18 mouse cellular contexts compared by ENCODE assay signal in the genomic region with DNA sequence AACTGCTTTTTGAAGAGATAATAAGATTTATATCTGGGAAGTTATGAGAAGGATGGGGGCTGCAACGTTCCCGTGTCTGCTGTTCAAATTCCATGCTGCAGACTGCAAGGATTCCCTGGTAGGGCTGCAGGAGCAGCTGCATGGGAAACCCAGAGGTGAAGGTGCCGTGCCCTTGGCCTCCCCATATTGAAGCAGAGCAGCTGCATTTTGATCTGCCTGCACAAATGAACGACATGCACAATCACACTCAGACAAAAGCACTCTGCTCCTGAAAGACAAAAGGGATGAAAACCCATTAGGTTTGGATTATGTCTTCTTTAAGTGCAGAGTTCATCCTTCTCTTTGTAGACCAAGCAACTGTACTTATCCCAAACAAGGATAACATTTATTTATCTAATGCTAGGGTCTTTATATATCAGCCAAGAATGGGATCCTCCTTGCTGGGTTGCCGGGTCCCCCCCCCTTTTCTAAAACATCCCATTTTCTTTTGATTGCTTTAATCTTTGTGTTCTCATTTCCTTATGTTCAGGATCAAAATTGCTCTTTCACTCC.
A peak's percentile ranks its signal among the peaks of the same experiment; 100 is the strongest.
DNase-seq lines count a peak whose midpoint lies in the region; ATAC-seq lines count a peak whose summit lies in the region.
"Had no signal": no experiment of that assay in that cellular context is flagged by ENCODE, and none has a peak within 500 bp of the region (broad histone marks: within the 10 kb centered on the region; RNA-seq: fewer than 3 reads in every experiment).

No protein-coding gene starts in this region.

- H3K9me3 ChIP-seq in hindbrain, embryonic 11.5 days (ENCODE audit: control insufficient read depth, low read length): no peaks in the 10 kb centered on the region
- no peaks in the 10 kb centered on the region for H3K9me3 ChIP-seq in hindbrain, embryonic 14.5 days (ENCODE audit: control insufficient read depth, low read length)
- no peaks in the 10 kb centered on the region for H3K9me3 ChIP-seq in midbrain, embryonic 12.5 days
- no peaks in the 10 kb centered on the region for H3K9me3 ChIP-seq in limb, embryonic 10.5 days (replicated peaks)
- H3K9me3 ChIP-seq: forebrain, embryonic 13.5 days; heart, embryonic 10.5 days had no signal

- H3K4me1 ChIP-seq in hindbrain, embryonic 11.5 days (replicated peaks; ENCODE audit: control insufficient read depth, insufficient read depth, low read length): no peaks in the 10 kb centered on the region
- H3K4me1 ChIP-seq in hindbrain, embryonic 14.5 days (replicated peaks; ENCODE audit: control insufficient read depth, insufficient read depth, low read length): 0 out of 2 replicates have a peak, but pooled peaks cover 3% of the 10 kb centered on the region
- H3K4me1 ChIP-seq in midbrain, embryonic 12.5 days: peaks cover 14% of the 10 kb centered on the region
- H3K4me1 ChIP-seq in limb, embryonic 10.5 days: no peaks in the 10 kb centered on the region
- H3K4me1 ChIP-seq: forebrain, embryonic 13.5 days; heart, embryonic 10.5 days had no signal

- 37% methylated on average over 5 of the region's 5 CpGs for WGBS in hindbrain, embryonic 11.5 days
- WGBS in hindbrain, embryonic 14.5 days: 24% methylated on average over 5 of the region's 5 CpGs
- WGBS in midbrain, embryonic 12.5 days: 26% methylated on average over 5 of the region's 5 CpGs
- 80% methylated on average over 5 of the region's 5 CpGs for WGBS in limb, embryonic 10.5 days

- ATAC-seq in hindbrain, embryonic 11.5 days (ENCODE audit: low FRiP score): peak; percentile 72
- ATAC-seq in hindbrain, embryonic 14.5 days (ENCODE audit: low FRiP score): no peak
- peak; percentile 70 for ATAC-seq in midbrain, embryonic 12.5 days (ENCODE audit: low FRiP score, low read depth)

- H3K4me2 ChIP-seq in hindbrain, embryonic 11.5 days (replicated peaks; ENCODE audit: low read depth, low read length): no peak overlapping the region
- no peak overlapping the region for H3K4me2 ChIP-seq in hindbrain, embryonic 14.5 days (replicated peaks)
- H3K4me2 ChIP-seq in midbrain, embryonic 12.5 days (replicated peaks): peak overlapping the region; percentile 19
- H3K4me2 ChIP-seq: forebrain, embryonic 13.5 days had no signal

- H3K27me3 ChIP-seq in hindbrain, embryonic 11.5 days (ENCODE audit: control insufficient read depth, insufficient read depth, low read length): no peaks in the 10 kb centered on the region
- H3K27me3 ChIP-seq in hindbrain, embryonic 14.5 days (ENCODE audit: control insufficient read depth, insufficient read depth, low read length): no peaks in the 10 kb centered on the region
- no peaks in the 10 kb centered on the region for H3K27me3 ChIP-seq in midbrain, embryonic 12.5 days
- H3K27me3 ChIP-seq in limb, embryonic 10.5 days (ENCODE audit: low read depth, poor library complexity, severe bottlenecking): no peaks in the 10 kb centered on the region
- H3K27me3 ChIP-seq: forebrain, embryonic 13.5 days had no signal

- no peak overlapping the region for H3K9ac ChIP-seq in hindbrain, embryonic 11.5 days (ENCODE audit: low read depth, low read length)
- no peak overlapping the region for H3K9ac ChIP-seq in hindbrain, embryonic 14.5 days
- H3K9ac ChIP-seq in midbrain, embryonic 12.5 days (replicated peaks): no peak overlapping the region
- H3K9ac ChIP-seq: forebrain, embryonic 13.5 days had no signal

- peak; percentile 31 for DNase-seq in hindbrain, embryonic 11.5 days (ENCODE audit: low spot score)
- no peak for DNase-seq in hindbrain, embryonic 14.5 days (ENCODE audit: low spot score)
- peak; percentile 3 for DNase-seq in ZHBTc4 (ENCODE audit: low read depth, low spot score)
- DNase-seq in embryo, embryonic 11 days: peak; percentile 33
- no peak for DNase-seq in limb, embryonic 10.5 days (ENCODE audit: low spot score)
- no peak for DNase-seq in spleen, adult 12 weeks (ENCODE audit: low spot score)
- DNase-seq: adrenal gland, adult 8-10 months; B cell, adult 2 months; cerebellum, adult 9-10 months; heart, postnatal 10 days; kidney, adult 11 months; kidney, postnatal 14 days; liver; lung, postnatal 10 days; right cerebral cortex, postnatal 4 days had no signal

- peak overlapping the region; percentile 5; the same call in 1 of the 2 replicates for H3K27ac ChIP-seq in hindbrain, embryonic 11.5 days (ENCODE audit: low read depth, low read length)
- no peak overlapping the region for H3K27ac ChIP-seq in hindbrain, embryonic 14.5 days
- H3K27ac ChIP-seq in midbrain, embryonic 12.5 days (replicated peaks): no peak overlapping the region; the same call in 1 of the 2 replicates
- no peak overlapping the region for H3K27ac ChIP-seq in limb, embryonic 10.5 days
- H3K27ac ChIP-seq: forebrain, embryonic 13.5 days; heart, embryonic 10.5 days had no signal

- H3K4me3 ChIP-seq in hindbrain, embryonic 11.5 days (ENCODE audit: low read depth, low read length): no peak overlapping the region
- H3K4me3 ChIP-seq in hindbrain, embryonic 14.5 days (replicated peaks; ENCODE audit: low read length): no peak overlapping the region
- no peak overlapping the region for H3K4me3 ChIP-seq in midbrain, embryonic 12.5 days
- no peak overlapping the region for H3K4me3 ChIP-seq in limb, embryonic 10.5 days
- H3K4me3 ChIP-seq: forebrain, embryonic 13.5 days; heart, embryonic 10.5 days had no signal

- H3K36me3 ChIP-seq in hindbrain, embryonic 11.5 days (ENCODE audit: control insufficient read depth, insufficient read depth, low read length): no peaks in the 10 kb centered on the region
- H3K36me3 ChIP-seq in hindbrain, embryonic 14.5 days (replicated peaks; ENCODE audit: control insufficient read depth, insufficient read depth): no peaks in the 10 kb centered on the region
- H3K36me3 ChIP-seq in midbrain, embryonic 12.5 days: no peaks in the 10 kb centered on the region
- no peaks in the 10 kb centered on the region for H3K36me3 ChIP-seq in limb, embryonic 10.5 days
- H3K36me3 ChIP-seq: heart, embryonic 10.5 days had no signal

Comparison
In these comparisons a context has a peak if more than half of its experiments do, and no peak if none do; other contexts are left out.
1. DNase-seq: peak in hindbrain, embryonic 11.5 days (single experiment), ZHBTc4 (single experiment) and embryo, embryonic 11 days (single experiment); none in hindbrain, embryonic 14.5 days (single experiment), limb, embryonic 10.5 days (single experiment) and spleen, adult 12 weeks (single experiment).